Mouse (Mus musculus) heart, embryonic 11.5 days (tissue): ENCODE data around the gene Mtmr1. TPM values are rescaled to one million over a fixed set of nuclear protein-coding genes. Genes with fewer than 3 reads are reported as not detected.
"Not testable (repeated sequence)": the region's sequence is repeated elsewhere in the genome, so short reads cannot be mapped to it uniquely, and the experiment has no call there.

Experiments
- ATAC-seq: fragments of 200-750 bp; cut with Nextera tagmentation; replicated peaks from 2 replicates; pipeline ENCODE4 v1.8.0; 2017; ENCODE audit warnings: moderate library complexity; ENCODE audit not compliant: insufficient number of reproducible peaks, low FRiP score, low TSS enrichment
- H3K27ac ChIP-seq: fragments of 300-500 bp; sonication (generic); 2 replicates; pipeline ENCODE4 v1.5.1; 2014; ENCODE audit warnings: mild to moderate bottlenecking, low read depth, low read length
- H3K27me3 ChIP-seq: fragments of 300-500 bp; sonication (generic); 2 replicates; pipeline ENCODE4 v1.6.1; 2014; ENCODE audit warnings: mild to moderate bottlenecking, low read length, mixed read lengths; ENCODE audit not compliant: control insufficient read depth, insufficient read depth
- H3K36me3 ChIP-seq: fragments of 300-500 bp; sonication (generic); 2 replicates; pipeline ENCODE4 v1.6.1; 2014; ENCODE audit warnings: mild to moderate bottlenecking, low read length, moderate library complexity, mixed read lengths; ENCODE audit not compliant: control insufficient read depth, insufficient read depth
- H3K4me1 ChIP-seq: fragments of 300-500 bp; sonication (generic); 2 replicates; pipeline ENCODE4 v1.6.1; 2014; ENCODE audit warnings: low read length; ENCODE audit not compliant: control insufficient read depth, insufficient read depth
- H3K4me2 ChIP-seq: fragments of 300-500 bp; sonication (generic); 2 replicates; pipeline ENCODE4 v1.6.1; 2014; ENCODE audit warnings: mild to moderate bottlenecking, moderate library complexity
- H3K4me3 ChIP-seq: fragments of 300-500 bp; sonication (generic); 2 replicates; pipeline ENCODE4 v1.5.1; 2014; ENCODE audit warnings: low read depth, low read length
- H3K9ac ChIP-seq: fragments of 300-500 bp; sonication (generic); 2 replicates; pipeline ENCODE4 v1.6.1; 2014; ENCODE audit warnings: mild to moderate bottlenecking, low read depth, low read length, moderate library complexity
- H3K9me3 ChIP-seq: fragments of 300-500 bp; sonication (generic); replicated peaks from 2 replicates; pipeline ENCODE4 v1.6.1; 2016; ENCODE audit warnings: low read length; ENCODE audit not compliant: control insufficient read depth
- WGBS: fragments of 180-500 bp; shearing (Covaris S2); extraction: QIAGEN DNeasy Blood & Tissue Kit; methylation state at CpG from one replicate; pipeline ENCODE4 v1.1.7; 2014; ENCODE audit not compliant: insufficient replicate concordance; 5-methylcytosine and 5-hydroxymethylcytosine counted together
- polyA plus RNA-seq: library from polyadenylated mRNA; unstranded; fragments of >200 nt; fragmentation: Nextera tagmentation; extraction: Ambion mirVana; gene quantifications from 2 replicates; pipeline ENCODE4 v1.2.1, GENCODE M21; 2014

Mtmr1 gene
- polyA plus RNA-seq, result 11.3 and 11.7 TPM in 2 replicates

GRCm38 (mm10) chrX:71364554-71364991 lies at the start of gene Mtmr1:
Gene Mtmr1 (plus strand): TSS chrX:71364760.
- Histone ChIP-seq H3K4me3 (peak within 1 kb of the TSS; percentile 61), H3K9me3 (no peaks in the 10 kb centered on the region), H3K36me3 (no peaks in the 10 kb centered on the region), H3K27ac (peak within 1 kb of the TSS; percentile 76), H3K27me3 (no peaks in the 10 kb centered on the region), H3K4me2 (peak within 1 kb of the TSS; percentile 66), H3K9ac (peak within 1 kb of the TSS; percentile 74), H3K4me1 (no peaks in the 10 kb centered on the region)
- ATAC-seq, result peak; percentile 88
- 10% methylated on average over 20 of the region's 47 CpGs for WGBS

DNA sequence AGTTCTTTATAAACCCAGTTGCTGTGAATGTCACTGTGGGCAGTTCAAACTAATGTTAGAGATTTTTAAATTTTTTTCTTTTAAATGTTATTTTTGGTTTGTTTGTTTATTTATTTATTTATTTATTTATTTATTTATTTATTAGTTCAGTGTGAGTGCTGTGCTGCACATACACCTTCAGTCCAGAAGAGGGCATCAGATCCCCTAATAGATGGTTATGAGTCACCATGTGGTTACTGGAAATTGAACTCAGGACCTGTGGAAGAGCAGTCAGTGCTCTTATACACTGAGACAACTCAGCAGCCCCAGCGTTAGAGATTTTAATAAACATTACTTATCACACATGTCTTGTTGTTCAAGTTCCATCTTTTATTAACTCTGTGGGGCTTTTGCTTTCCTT lies 12.5 kb upstream of the Mtmr1 start:
- Histone ChIP-seq H3K27ac (no peak overlapping the region), H3K4me1 (no peaks in the 10 kb centered on the region), H3K9ac (no peak overlapping the region), H3K9me3 (no peaks in the 10 kb centered on the region), H3K4me3 (no peak overlapping the region), H3K27me3 (no peaks in the 10 kb centered on the region), H3K36me3 (no peaks in the 10 kb centered on the region), H3K4me2 (no peak overlapping the region)
- 79% methylated on average over 1 of the region's 1 CpGs for WGBS
- ATAC-seq, result no peak

- 38% methylated on average over 1 of the region's 1 CpGs for WGBS
Observed at GRCm38 (mm10) chrX:71355331-71355730, 9.2 kb upstream of the Mtmr1 start.

GRCm38 (mm10) chrX:71361793-71362192 lies 2.8 kb upstream of the Mtmr1 start:
- not testable (repeated sequence) for H3K4me3 ChIP-seq, H3K9ac ChIP-seq, H3K36me3 ChIP-seq, H3K4me2 ChIP-seq, H3K4me1 ChIP-seq, ATAC-seq, H3K27me3 ChIP-seq, H3K9me3 ChIP-seq, H3K27ac ChIP-seq
- 80% methylated on average over 10 of the region's 10 CpGs for WGBS

More at GRCm38 (mm10) chrX:71355331-71355730, 9.2 kb upstream of the Mtmr1 start:
- Histone ChIP-seq H3K9ac (no peak overlapping the region), H3K4me3 (no peak overlapping the region), H3K9me3 (no peaks in the 10 kb centered on the region), H3K27ac (no peak overlapping the region), H3K4me2 (no peak overlapping the region), H3K27me3 (no peaks in the 10 kb centered on the region), H3K36me3 (no peaks in the 10 kb centered on the region), H3K4me1 (no peaks in the 10 kb centered on the region)
- ATAC-seq, result no peak

- Histone ChIP-seq H3K4me1 (no peaks in the 10 kb centered on the region), H3K27ac (no peak overlapping the region), H3K27me3 (no peaks in the 10 kb centered on the region), H3K4me3 (peak overlapping the region; percentile 61), H3K9ac (peak overlapping the region; percentile 59; the same call in 1 of the 2 replicates), H3K4me2 (peak overlapping the region; percentile 66), H3K9me3 (no peaks in the 10 kb centered on the region), H3K36me3 (no peaks in the 10 kb centered on the region)
- WGBS, result 61% methylated on average over 5 of the region's 5 CpGs
- ATAC-seq, result no peak
Observed at GRCm38 (mm10) chrX:71364062-71364461, 498 bp upstream of the Mtmr1 start.

DNA sequence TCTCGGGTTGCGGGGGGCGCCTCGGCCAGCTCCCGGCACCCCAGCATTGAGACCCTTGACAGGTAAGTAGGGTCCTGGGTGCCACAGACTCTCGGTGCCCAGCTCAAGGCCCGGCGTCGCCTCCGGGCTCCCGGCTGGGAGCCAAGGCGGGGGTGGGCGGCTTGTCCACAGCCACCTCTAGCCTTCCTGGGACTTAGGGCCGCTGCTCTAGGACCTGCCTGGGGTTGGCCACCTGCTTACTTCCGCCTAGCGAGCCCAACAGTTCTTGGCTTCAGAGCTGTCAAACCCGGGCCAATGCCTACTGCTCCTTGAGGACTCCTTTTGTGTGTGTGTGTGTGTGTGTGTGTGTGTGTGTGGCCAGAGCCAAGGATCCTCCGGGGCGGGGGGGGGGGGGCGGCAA lies 451 bp downstream of the Mtmr1 start:
- H3K27me3 ChIP-seq, result no peaks in the 10 kb centered on the region
- peak; percentile 67 for ATAC-seq
- H3K4me1 ChIP-seq, result no peaks in the 10 kb centered on the region
- peak overlapping the region; percentile 66 for H3K4me2 ChIP-seq
- H3K36me3 ChIP-seq, result no peaks in the 10 kb centered on the region
- H3K9me3 ChIP-seq, result no peaks in the 10 kb centered on the region
- WGBS, result 28% methylated on average over 15 of the region's 20 CpGs
- peak overlapping the region; percentile 76 for H3K27ac ChIP-seq
- peak overlapping the region; percentile 61 for H3K4me3 ChIP-seq
- peak overlapping the region; percentile 74 for H3K9ac ChIP-seq

DNA sequence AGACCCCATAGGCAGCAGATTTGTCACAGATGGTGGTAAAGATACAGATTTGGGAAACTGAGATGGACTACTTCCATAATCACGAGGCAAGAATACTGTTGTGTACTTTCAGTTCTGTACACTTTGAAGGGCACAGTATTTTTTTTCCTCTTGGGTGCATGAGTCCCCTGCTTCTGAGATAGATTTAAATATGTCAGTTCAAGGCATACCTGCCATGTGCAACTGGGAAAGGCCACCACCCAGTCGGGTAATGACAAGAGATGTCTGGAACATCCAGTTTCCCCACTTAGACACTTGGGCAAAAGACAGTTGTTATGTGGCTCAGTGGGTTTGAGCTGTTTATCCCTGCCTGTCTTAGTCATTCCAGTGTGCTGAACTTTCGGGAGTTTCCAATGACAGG lies 950 bp downstream of the Mtmr1 start:
- no peak for ATAC-seq
- H3K4me2 ChIP-seq, result peak overlapping the region; percentile 66
- H3K9me3 ChIP-seq, result no peaks in the 10 kb centered on the region
- no peak overlapping the region for H3K9ac ChIP-seq
- WGBS, result 66% methylated on average over 3 of the region's 3 CpGs
- no peaks in the 10 kb centered on the region for H3K4me1 ChIP-seq
- no peaks in the 10 kb centered on the region for H3K27me3 ChIP-seq
- no peak overlapping the region for H3K27ac ChIP-seq
- no peaks in the 10 kb centered on the region for H3K36me3 ChIP-seq
- H3K4me3 ChIP-seq, result peak overlapping the region; percentile 61

- H3K9me3 ChIP-seq, result no peaks in the 10 kb centered on the region
- H3K4me3 ChIP-seq, result no peak overlapping the region
- H3K4me2 ChIP-seq, result no peak overlapping the region
- H3K9ac ChIP-seq, result no peak overlapping the region
- ATAC-seq, result no peak
- no peaks in the 10 kb centered on the region for H3K36me3 ChIP-seq
- no peaks in the 10 kb centered on the region for H3K27me3 ChIP-seq
- H3K27ac ChIP-seq, result no peak overlapping the region
- no peaks in the 10 kb centered on the region for H3K4me1 ChIP-seq
Observed at GRCm38 (mm10) chrX:71366973-71367372, 2.4 kb downstream of the Mtmr1 start.

GRCm38 (mm10) chrX:71376781-71377180 lies 12.2 kb downstream of the Mtmr1 start:
- H3K4me2 ChIP-seq, result no peak overlapping the region
- no peaks in the 10 kb centered on the region for H3K27me3 ChIP-seq
- no peak overlapping the region for H3K27ac ChIP-seq
- no peaks in the 10 kb centered on the region for H3K9me3 ChIP-seq
- H3K4me3 ChIP-seq, result no peak overlapping the region
- no peaks in the 10 kb centered on the region for H3K36me3 ChIP-seq
- no peak for ATAC-seq
- 85% methylated on average over 1 of the region's 1 CpGs for WGBS
- no peak overlapping the region for H3K9ac ChIP-seq
- H3K4me1 ChIP-seq, result no peaks in the 10 kb centered on the region
